Mouse (Mus musculus) granulocyte monocyte progenitor cell, adult 5-6 weeks (primary cell): ENCODE results near the gene Vav3. TPM values are rescaled to one million over a fixed set of nuclear protein-coding genes. Genes with fewer than 3 reads are reported as not detected.

Experiments
- ATAC-seq: replicated peaks from 2 replicates; pipeline ENCODE4 v1.8.0; 2016; ENCODE audit warnings: mild to moderate bottlenecking, moderate TSS enrichment, inconsistent platforms; ENCODE audit not compliant: poor library complexity, severe bottlenecking
- total RNA-seq, 2 experiments: library from RNA; stranded (forward) in 1 of 2; stranded (reverse) in 1 of 2; fragments of 200-712, 200-1000 nt in 1 of 2; fragments of >200 nt in 1 of 2; fragmentation: Nextera tagmentation in 1 of 2; gene quantifications; 2 replicates each; pipeline ENCODE4 v1.2.3; 2014 to 2017

Gene Vav3
- total RNA-seq, 2 experiments from 2014 or later: 75.4 to 84.4 TPM

- ATAC-seq: no peak
Measured at GRCm38 (mm10) chr3:109431285-109431684, 90.8 kb downstream of the Vav3 start.

GRCm38 (mm10) chr3:109438552-109438951 is 98.1 kb downstream of the Vav3 start:
- ATAC-seq: peak; percentile 49

DNA sequence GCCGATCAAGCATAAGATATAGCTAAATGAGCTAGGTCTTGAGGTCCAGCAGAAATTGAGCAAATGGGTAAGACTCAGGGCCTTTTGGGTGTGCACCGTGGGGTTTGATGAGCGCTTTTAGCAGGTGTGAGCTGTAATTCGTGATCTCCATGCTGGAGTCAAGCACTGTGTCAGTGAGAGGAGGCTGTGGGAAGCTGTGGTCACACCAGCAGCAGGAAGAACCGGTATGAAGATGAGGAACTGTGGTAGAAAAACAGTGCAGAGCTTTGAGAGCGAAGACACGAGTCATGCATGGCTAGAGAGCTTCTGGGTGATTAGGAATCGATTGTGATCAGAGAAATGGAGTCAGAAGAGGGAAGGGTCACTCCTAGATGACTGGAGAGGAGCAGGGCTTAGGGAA is 98.8 kb downstream of the Vav3 start:
- peak; percentile 70 for ATAC-seq

DNA sequence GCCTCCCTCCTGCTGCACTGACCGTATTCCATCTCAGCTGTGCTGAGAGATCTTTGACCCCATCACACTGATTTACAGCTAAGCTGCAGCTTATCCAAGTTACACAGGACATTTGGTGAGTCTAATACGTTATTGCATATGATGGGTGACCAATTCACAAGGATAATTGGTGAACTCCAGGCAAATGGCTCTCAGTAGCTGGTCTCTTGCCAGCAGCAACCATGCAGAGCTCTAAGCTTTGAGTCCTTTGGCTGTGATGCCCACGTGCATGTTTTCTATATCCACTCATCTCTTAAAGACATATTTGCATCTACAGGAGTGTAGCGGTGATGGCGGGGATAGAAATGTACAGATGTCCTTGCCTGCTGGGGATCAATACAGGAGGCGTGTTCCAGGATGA is 99.5 kb downstream of the Vav3 start:
- no peak for ATAC-seq

DNA sequence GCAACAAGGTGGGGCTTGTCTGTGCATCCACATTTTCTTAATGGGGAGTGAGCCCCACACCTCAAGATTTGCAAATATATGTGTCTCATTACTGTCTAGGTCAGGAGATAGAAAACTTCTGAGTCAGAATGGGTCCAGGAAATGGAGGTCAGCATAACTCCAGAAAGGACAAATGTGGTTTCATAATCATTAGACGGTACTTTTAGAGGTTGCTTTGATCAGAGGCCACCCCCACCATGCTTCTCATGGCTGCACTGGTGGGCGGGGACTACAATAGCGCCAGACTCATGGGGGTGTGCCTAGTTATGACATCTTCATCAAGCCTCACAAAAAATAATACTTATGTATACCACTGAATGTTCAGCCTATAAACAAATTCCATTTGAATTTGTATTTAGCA is 103.6 kb downstream of the Vav3 start:
- ATAC-seq: peak; percentile 19

GRCm38 (mm10) chr3:109446903-109447302 is 106.5 kb downstream of the Vav3 start:
- peak; percentile 38 for ATAC-seq

DNA sequence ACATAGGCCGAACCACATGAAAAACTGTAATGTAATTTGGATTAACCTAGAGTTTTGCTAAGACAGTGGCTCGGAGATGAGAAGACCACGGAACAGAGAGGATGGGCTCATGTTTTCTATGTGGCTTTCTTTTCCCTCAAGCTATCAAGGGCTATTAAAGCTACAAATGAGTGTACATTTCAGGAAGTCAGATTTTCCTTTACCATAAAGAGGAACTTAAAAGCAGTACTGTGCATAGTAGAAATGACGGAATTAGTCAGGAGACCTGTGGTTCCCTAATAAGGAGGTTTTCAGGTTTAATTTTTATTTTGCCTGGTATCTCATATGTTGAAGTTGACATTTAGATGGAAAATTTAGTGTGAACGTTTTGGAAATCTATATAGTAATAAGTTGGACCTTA is 107.8 kb downstream of the Vav3 start:
- peak; percentile 89 for ATAC-seq

- peak; percentile 54 for ATAC-seq
Measured at GRCm38 (mm10) chr3:109451966-109452365, 111.5 kb downstream of the Vav3 start.

DNA sequence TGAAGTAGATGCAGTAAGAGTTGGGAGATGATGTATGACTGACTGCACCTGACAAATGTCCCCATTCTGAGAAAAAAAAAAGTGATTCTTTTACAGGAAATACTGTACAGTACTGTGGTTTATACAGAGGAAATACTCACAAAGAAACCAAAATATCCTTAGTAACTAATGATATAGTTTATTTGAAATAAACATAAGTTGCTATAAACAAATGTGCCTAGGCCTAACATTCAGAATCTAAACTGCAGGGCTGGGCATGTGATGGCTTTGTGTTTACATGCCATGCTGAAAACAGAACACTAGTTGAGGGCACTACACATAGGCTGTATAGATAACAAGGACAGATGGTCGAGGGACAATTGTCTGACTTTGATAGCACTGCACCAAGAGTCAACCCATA is 114.2 kb downstream of the Vav3 start:
- ATAC-seq: no peak

- peak; percentile 64 for ATAC-seq
Measured at GRCm38 (mm10) chr3:109456340-109456739, 115.9 kb downstream of the Vav3 start.

- ATAC-seq: peak; percentile 70
Measured at GRCm38 (mm10) chr3:109463684-109464083, 123.2 kb downstream of the Vav3 start.

- ATAC-seq: peak; percentile 87
Measured at GRCm38 (mm10) chr3:109464600-109464999, 124.1 kb downstream of the Vav3 start.

DNA sequence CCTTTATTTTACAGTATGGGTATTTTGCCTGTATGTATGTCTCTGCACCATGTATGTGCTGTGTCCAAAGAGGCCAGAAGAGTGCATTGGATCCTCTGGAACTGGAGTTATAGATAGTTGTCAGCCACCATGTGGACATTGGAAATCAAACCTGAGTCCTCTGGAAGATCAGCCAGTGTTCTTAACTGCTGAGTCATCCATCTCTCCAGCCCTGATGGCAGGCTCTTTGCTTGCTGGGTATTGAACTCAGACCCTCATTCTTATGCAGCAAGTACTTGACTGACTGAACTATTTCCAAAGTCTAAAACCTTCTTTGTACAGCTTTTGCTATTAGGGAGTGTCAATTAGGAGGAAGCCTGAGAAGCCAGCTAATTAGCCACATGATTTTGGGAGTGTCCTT is 126.1 kb downstream of the Vav3 start:
- no peak for ATAC-seq

- peak; percentile 23; the same call in 1 of the 2 replicates for ATAC-seq
Measured at GRCm38 (mm10) chr3:109467288-109467687, 126.8 kb downstream of the Vav3 start.

DNA sequence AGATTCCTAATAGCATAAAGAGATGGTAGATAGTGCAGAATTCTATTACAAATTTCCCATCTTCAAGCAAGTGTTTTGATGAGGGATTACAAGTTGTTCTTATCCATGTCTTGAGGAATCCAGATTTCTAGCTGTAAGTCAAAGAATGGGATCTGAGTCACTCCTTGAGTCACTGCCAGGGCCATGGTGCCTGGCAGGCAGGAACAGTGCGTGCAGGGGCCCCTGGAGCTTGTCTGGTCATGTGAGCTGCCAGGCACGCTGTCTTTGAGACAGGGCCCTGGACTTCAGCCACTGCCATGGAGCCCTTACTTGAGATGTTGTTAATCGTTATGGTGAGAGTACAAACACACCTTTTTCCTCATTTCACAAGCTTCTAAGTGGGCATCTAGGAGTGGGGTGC is 129.0 kb downstream of the Vav3 start:
- no peak for ATAC-seq

DNA sequence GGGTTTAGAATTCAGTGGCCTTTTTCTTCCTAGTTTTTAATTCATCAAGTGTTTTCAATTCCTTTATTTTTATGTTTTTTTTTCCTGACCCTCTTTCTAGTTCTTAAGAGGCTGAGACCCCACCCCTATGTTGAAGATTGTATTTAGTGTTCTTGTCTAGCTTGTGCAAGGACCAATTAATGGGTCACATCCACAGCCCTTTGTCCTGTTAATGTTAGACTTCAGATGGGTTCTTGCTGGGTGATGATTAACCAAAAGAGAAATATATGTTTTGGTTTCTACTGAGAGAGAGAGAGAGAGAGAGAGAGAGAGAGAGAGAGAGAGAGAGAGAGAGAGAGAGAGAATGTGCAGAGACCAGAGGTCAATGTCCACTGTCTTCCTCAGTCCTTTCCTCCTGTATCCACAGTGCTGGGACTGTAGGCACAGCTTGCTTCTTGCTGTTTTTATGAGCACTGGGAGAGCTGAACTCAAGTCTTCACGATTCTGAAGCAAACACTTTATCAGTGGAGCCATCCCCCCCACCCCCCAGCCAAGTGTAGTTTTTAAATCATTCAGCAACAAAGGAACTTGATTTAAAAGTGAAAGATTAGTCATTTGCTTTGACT is 130.3 kb downstream of the Vav3 start:
- ATAC-seq: no peak

DNA sequence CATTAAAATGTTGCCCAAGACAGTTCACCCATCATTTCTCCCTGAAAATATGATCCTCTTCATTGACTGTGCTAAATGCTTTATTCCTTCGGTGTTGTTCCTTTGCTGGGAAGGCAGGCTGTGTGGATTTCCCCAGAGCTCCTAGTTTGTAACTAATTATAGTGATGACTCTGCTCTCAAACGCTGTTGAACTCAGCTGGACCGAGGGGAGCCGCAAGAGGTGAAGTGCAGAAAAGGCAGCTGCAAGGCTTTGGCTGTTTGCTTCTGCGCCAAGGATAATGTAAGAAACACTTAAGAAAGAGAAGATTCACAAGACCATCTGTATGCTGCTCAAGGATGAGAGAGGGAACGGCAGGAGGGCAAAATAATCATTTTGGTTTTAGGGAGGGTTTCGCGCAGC is 136.1 kb downstream of the Vav3 start:
- ATAC-seq: no peak

- peak; percentile 64 for ATAC-seq
Measured at GRCm38 (mm10) chr3:109478297-109478696, 137.8 kb downstream of the Vav3 start.

GRCm38 (mm10) chr3:109480625-109481024 is 140.2 kb downstream of the Vav3 start:
- peak; percentile 42 for ATAC-seq

- no peak for ATAC-seq
Measured at GRCm38 (mm10) chr3:109486786-109487185, 146.3 kb downstream of the Vav3 start.

- ATAC-seq: no peak
Measured at GRCm38 (mm10) chr3:109487823-109488222, 147.4 kb downstream of the Vav3 start.

DNA sequence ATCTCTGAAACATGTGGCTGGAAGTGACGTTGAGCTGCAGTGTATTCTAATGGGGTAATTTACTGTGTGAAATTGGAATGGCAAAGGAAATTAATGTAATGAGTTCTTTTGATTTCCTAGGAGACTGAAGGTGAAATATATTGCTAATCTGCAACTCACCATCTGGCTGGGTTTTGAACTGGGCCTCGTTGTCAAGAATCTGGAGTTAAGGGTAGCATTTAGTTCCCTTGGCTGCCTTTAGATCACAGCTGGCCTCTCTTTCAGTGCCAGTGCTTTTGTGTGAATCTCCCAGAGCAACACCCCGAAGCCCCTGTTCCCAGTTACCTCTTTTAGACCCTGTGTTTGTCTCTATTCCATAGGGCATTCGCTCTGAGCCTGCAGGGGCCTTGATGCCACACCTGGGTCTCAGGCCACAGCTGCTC is 148.3 kb downstream of the Vav3 start:
- no peak for ATAC-seq
